Mouse (Mus musculus) heart, adult 2 months (tissue): Measurements from ENCODE around the gene Cox6a2.

Experiments
- CTCF ChIP-seq: fragments of 200-600 bp; IDR thresholded peaks from 2 replicates; pipeline ENCODE4 v1.8.1; 2022; ENCODE audit warnings: antibody characterized with exemption, mild to moderate bottlenecking, moderate library complexity
- EP300 ChIP-seq: fragments of 200-500 bp; IDR thresholded peaks from 2 replicates; pipeline ENCODE4 v1.6.1; 2011; ENCODE audit warnings: low read depth, low read length, control low read depth; ENCODE audit not compliant: insufficient read depth

DNA sequence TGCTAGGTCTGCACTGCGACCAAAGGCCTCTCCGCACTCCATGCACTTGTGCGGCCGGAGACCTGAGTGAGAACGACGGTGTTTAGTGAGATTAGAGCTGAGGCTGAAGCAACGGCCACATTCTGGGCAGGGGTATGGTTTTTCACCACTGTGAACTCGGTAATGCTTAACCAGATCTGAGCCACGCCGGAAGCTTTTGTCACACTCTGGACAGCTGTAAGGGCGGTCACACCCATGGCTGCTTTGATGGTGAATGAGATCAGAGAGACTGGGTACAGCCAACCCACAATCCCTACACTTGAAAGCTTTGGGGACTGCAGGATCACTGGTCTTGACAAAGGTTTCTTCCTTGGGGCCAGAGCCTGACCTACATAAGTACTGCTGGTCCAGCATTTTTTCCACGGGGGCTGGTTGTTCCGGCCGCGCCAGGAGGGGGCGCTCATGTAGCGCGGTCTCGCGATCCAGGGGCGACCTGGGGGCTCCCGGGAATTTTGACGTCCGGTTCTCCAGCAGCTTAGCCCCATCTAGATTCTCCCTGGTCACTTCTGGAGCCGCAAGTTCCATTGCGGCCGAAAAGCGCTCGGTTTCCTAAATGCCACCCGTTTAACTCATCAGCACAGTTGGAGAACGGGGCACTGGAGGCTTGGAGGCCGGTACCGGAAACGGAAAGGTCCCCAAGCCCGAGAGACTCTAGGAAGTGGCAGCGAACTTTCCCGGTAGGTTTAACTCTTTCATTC lies 30.8 kb upstream of the Cox6a2 start, which contains the start of gene Armc5:
- TF ChIP-seq CTCF (peak; percentile 99), EP300 (no peak)
